Mouse (Mus musculus): ENCODE results near the gene Usp4. TPM values are rescaled to one million over a fixed set of nuclear protein-coding genes. Genes with fewer than 3 reads are reported as not detected.
"Not testable (repeated sequence)": the region's sequence is repeated elsewhere in the genome, so short reads cannot be mapped to it uniquely, and the experiment has no call there.

Usp4 gene
- polyA plus RNA-seq, 1 experiment from 2014 or later = 163 TPM

DNA sequence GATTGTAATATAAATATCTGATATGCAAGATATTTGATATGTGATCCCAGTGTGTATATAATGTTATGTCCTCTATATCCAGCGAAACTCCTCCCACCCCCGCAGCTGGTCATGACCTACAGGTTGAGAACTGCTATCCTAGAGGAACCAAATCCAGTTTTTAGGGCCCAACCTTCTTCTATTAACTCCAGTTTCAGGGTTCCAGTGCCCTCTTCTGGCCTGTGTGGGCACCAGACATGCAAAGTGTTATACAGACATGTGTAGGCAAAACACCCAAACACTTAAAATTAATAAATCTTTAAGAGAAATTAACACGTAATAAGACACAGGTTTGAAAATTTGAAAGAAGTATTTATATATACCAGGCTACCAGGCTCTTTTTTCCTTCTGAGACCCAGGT is 30.1 kb upstream of the Usp4 start:
- Histone ChIP-seq H3K4me2 (ENCODE audit: low read length) (no peak overlapping the region), H3K9me3 (ENCODE audit: control insufficient read depth, low read length) (no peaks in the 10 kb centered on the region), H3K36me3 (ENCODE audit: control insufficient read depth, insufficient read depth) (no peaks in the 10 kb centered on the region), H3K27ac (ENCODE audit: low read length) (no peak overlapping the region), H3K4me3 (replicated peaks; ENCODE audit: low read length) (no peak overlapping the region), H3K4me1 (replicated peaks; ENCODE audit: control insufficient read depth, insufficient read depth, low read length) (no peaks in the 10 kb centered on the region), H3K27me3 (replicated peaks; ENCODE audit: control insufficient read depth, insufficient read depth, low read length) (no peaks in the 10 kb centered on the region), H3K9ac (replicated peaks; ENCODE audit: low read depth, low read length) (no peak overlapping the region)
- 96% methylated on average over 3 of the region's 3 CpGs for WGBS
- ATAC-seq = no peak

DNA sequence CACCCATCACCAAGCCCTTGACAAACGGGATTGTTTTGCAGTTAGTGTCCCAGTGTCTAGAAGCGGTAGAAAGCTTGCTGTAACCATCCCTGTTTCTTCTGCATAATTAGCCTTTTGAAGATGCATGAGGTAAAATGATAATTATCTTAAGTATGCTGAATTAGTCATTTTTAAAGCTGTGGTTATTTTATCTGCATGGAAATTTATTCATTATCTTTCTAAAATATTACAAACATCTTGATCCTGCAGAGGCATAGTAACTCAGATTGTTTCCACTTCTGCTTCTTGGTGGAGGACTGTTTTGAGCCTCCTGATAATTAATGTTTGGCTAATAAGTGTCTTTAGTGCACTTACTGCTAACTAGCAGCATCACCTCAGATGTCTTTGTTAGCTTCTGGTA is 29.2 kb upstream of the Usp4 start:
- Histone ChIP-seq H3K27ac (ENCODE audit: low read length) (no peak overlapping the region), H3K9me3 (ENCODE audit: control insufficient read depth, low read length) (no peaks in the 10 kb centered on the region), H3K27me3 (replicated peaks; ENCODE audit: control insufficient read depth, insufficient read depth, low read length) (no peaks in the 10 kb centered on the region), H3K4me2 (ENCODE audit: low read length) (no peak overlapping the region), H3K9ac (replicated peaks; ENCODE audit: low read depth, low read length) (no peak overlapping the region), H3K36me3 (ENCODE audit: control insufficient read depth, insufficient read depth) (no peaks in the 10 kb centered on the region), H3K4me1 (replicated peaks; ENCODE audit: control insufficient read depth, insufficient read depth, low read length) (no peaks in the 10 kb centered on the region), H3K4me3 (replicated peaks; ENCODE audit: low read length) (no peak overlapping the region)
- no peak for ATAC-seq
- WGBS = 67% methylated on average over 2 of the region's 2 CpGs

DNA sequence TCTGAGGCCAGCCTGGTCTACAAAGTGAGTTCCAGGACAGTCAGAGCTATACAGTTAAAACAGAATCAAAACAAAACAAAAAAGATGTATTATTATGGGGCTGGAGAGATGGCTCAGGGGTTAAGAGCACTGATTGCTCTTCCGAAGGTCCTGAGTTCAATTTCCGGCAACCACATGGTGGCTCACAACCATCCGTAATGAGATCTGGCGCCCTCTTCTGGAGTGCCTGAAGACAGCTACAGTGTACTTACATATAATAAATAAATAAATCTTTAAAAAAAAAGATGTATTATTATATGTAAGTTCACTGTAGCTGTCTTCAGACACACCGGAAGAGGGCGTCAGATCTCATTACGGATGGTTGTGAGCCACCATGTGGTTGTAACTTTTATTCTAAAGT is 25.6 kb upstream of the Usp4 start:
- WGBS = 92% methylated on average over 7 of the region's 7 CpGs
- H3K36me3 ChIP-seq (ENCODE audit: control insufficient read depth, insufficient read depth); ATAC-seq; H3K9ac ChIP-seq (replicated peaks; ENCODE audit: low read depth, low read length); H3K27me3 ChIP-seq (replicated peaks; ENCODE audit: control insufficient read depth, insufficient read depth, low read length); H3K4me3 ChIP-seq (replicated peaks; ENCODE audit: low read length); H3K9me3 ChIP-seq (ENCODE audit: control insufficient read depth, low read length); H3K4me1 ChIP-seq (replicated peaks; ENCODE audit: control insufficient read depth, insufficient read depth, low read length); H3K27ac ChIP-seq (ENCODE audit: low read length); H3K4me2 ChIP-seq (ENCODE audit: low read length): not testable (repeated sequence)

DNA sequence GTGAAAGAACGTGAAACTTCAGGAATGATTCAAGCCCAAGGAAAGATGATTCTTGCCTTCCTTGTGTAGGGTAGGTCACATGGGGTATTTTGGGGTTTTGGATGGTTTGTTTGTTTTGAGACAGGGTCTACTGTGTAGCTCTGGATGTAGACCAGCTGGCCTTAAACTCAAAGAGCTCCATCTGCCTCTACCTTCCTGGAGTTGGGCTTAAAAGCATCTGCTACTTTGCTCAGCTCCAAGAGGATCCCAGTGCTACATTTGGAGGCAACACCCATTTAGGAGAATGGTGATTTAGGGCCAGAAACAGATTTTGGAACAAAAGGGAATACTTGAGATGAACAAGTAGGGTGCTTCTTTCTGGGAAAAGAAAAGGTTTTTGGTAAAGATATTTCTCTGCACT is 22.9 kb upstream of the Usp4 start:
- WGBS = 95% methylated on average over 1 of the region's 1 CpGs
- no peak overlapping the region for H3K9ac ChIP-seq (replicated peaks; ENCODE audit: low read depth, low read length)
- H3K4me2 ChIP-seq (ENCODE audit: low read length) = no peak overlapping the region
- ATAC-seq = no peak
- no peak overlapping the region for H3K27ac ChIP-seq (ENCODE audit: low read length)
- H3K4me1 ChIP-seq (replicated peaks; ENCODE audit: control insufficient read depth, insufficient read depth, low read length) = no peaks in the 10 kb centered on the region
- no peaks in the 10 kb centered on the region for H3K27me3 ChIP-seq (replicated peaks; ENCODE audit: control insufficient read depth, insufficient read depth, low read length)
- no peaks in the 10 kb centered on the region for H3K9me3 ChIP-seq (ENCODE audit: control insufficient read depth, low read length)
- peaks cover 8% of the 10 kb centered on the region for H3K36me3 ChIP-seq (ENCODE audit: control insufficient read depth, insufficient read depth)
- no peak overlapping the region for H3K4me3 ChIP-seq (replicated peaks; ENCODE audit: low read length)

DNA sequence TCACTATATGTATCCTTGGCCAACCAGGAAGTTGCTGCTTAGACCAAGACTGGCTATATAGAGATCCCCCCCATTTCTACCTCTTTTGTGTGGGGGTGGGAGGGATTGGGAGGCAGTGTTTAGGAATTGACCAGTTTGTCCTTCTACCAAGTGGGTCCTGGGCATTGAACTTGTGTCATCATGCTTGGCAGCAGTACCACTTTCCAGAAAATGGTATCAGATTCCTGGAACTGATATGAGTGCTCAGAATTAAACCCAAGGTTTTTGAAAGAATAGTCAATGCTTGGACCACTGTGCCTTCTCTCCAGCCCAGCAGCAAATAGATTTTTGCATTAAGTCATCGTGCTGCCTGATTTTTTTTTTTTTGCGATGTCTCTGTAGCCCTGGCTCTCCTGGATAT is 21.8 kb upstream of the Usp4 start:
- Histone ChIP-seq H3K4me2 (ENCODE audit: low read length) (no peak overlapping the region), H3K9ac (replicated peaks; ENCODE audit: low read depth, low read length) (no peak overlapping the region), H3K4me1 (replicated peaks; ENCODE audit: control insufficient read depth, insufficient read depth, low read length) (no peaks in the 10 kb centered on the region), H3K27ac (ENCODE audit: low read length) (no peak overlapping the region), H3K36me3 (ENCODE audit: control insufficient read depth, insufficient read depth) (peaks cover 9% of the 10 kb centered on the region), H3K4me3 (replicated peaks; ENCODE audit: low read length) (no peak overlapping the region), H3K27me3 (replicated peaks; ENCODE audit: control insufficient read depth, insufficient read depth, low read length) (no peaks in the 10 kb centered on the region), H3K9me3 (ENCODE audit: control insufficient read depth, low read length) (no peaks in the 10 kb centered on the region)
- ATAC-seq = no peak
- 95% methylated on average over 2 of the region's 2 CpGs for WGBS

DNA sequence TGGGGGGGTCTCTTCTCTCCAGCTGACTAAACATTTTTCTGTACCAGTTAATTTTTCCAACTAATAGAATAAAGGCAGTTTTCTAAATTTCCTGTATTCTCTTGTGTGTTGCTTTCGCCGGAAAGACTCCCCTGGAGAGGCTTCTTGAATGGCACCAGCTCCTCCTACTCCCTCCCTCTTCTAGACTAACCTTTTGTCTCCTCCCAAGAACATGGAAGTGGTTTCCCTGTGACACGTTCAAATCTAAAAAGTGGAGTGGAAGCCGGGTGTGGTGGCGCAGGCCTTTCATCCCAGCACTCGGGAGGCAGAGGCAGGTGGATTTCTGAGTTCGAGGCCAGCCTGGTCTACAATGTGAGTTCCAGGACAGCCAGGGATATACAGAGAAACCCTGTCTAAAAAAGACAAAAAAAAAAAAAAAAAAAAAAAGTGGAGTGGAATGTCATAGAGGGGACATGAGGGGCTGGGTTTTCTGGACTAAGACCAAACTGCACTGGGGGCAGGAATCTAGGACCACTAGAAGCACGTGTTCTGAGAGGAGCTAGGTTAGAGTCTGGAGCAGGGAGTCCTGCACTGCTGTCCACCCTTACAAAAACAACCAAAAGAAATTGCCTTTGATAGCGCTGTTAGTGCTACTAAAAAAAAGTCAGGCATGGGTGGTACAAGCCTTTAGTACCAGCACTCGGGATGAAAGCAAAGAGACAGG is 9.7 kb upstream of the Usp4 start:
- H3K27ac ChIP-seq (ENCODE audit: low read length) = peak overlapping the region; percentile 88
- H3K4me3 ChIP-seq (replicated peaks; ENCODE audit: low read length) = no peak overlapping the region
- peak overlapping the region; percentile 73 for H3K4me2 ChIP-seq (ENCODE audit: low read length)
- H3K36me3 ChIP-seq (ENCODE audit: control insufficient read depth, insufficient read depth) = peaks cover 13% of the 10 kb centered on the region
- H3K4me1 ChIP-seq (replicated peaks; ENCODE audit: control insufficient read depth, insufficient read depth, low read length) = peaks cover 16% of the 10 kb centered on the region
- no peaks in the 10 kb centered on the region for H3K9me3 ChIP-seq (ENCODE audit: control insufficient read depth, low read length)
- H3K9ac ChIP-seq (replicated peaks; ENCODE audit: low read depth, low read length) = no peak overlapping the region
- 55% methylated on average over 10 of the region's 10 CpGs for WGBS
- ATAC-seq = no peak
- no peaks in the 10 kb centered on the region for H3K27me3 ChIP-seq (replicated peaks; ENCODE audit: control insufficient read depth, insufficient read depth, low read length)

DNA sequence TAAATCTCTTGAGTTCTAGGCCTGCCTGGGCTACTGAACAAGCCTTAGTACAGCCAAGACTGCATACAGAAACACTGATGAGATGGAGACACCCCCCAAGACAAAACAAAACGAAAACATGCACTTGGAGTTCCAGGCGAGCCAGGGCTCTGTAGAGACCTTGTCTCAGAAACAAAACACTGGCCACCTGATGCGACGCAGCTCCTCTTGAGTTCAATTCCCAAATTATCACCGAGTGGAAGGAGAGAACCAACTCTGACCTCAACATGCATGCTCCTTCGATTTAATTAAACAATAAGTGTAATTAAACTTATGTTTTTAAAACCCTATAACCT is 9.1 kb upstream of the Usp4 start:
- Histone ChIP-seq H3K4me2 (ENCODE audit: low read length) (peak overlapping the region; percentile 73), H3K4me1 (replicated peaks; ENCODE audit: control insufficient read depth, insufficient read depth, low read length) (peaks cover 16% of the 10 kb centered on the region), H3K9me3 (ENCODE audit: control insufficient read depth, low read length) (no peaks in the 10 kb centered on the region), H3K27ac (ENCODE audit: low read length) (peak overlapping the region; percentile 88), H3K4me3 (replicated peaks; ENCODE audit: low read length) (peak overlapping the region; percentile 63), H3K9ac (replicated peaks; ENCODE audit: low read depth, low read length) (peak overlapping the region; percentile 83), H3K27me3 (replicated peaks; ENCODE audit: control insufficient read depth, insufficient read depth, low read length) (no peaks in the 10 kb centered on the region), H3K36me3 (ENCODE audit: control insufficient read depth, insufficient read depth) (peaks cover 13% of the 10 kb centered on the region)
- no peak for ATAC-seq
- WGBS = 32% methylated on average over 6 of the region's 6 CpGs

DNA sequence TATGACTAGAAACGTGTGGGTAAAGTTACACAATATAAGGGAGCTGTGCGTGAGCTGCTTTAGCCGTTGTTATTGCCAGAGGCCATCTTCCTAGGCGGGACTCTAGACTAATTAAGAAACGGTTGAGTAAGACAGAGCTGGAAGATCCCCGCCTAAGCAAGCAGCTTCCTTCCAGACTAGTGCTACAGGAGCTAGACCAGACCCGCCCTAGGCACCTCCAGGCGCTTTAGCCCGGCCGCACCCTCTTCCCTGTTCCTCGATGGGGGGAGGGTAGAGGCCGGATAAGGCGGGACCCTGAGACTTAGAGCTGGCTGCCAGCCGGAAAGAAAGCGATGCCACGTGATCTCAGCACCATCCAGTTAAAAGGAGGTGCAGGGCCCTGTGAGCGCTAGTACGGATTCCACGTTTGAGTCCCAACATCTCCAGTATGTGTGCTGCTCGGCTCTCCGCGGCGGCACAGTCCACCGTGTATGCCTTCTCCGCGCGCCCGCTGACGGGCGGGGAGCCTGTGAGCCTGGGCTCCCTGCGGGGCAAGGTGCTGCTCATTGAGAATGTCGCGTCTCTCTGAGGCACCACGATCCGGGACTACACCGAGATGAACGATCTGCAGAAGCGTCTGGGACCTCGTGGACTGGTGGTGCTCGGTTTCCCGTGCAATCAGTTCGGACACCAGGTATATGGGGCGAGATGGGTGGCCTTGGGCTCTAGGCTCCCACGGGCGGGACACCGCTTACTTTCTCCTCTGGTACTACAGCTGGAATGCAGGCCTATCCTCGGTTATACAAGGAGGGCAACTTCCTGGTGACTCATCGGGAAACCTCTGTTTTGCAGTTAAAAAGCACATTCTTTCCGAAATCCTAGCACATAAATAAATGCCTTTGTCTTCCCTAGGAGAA is 8.5 kb upstream of the Usp4 start, which contains the start of gene Gpx1:
Gene Gpx1, plus strand, starts transcription at position 18 of the 896 bp plus-strand sequence.
- Histone ChIP-seq H3K36me3 (ENCODE audit: control insufficient read depth, insufficient read depth) (peaks cover 11% of the 10 kb centered on the region), H3K9ac (replicated peaks; ENCODE audit: low read depth, low read length) (peak within 1 kb of the TSS; percentile 83), H3K4me3 (replicated peaks; ENCODE audit: low read length) (peak within 1 kb of the TSS; percentile 63), H3K9me3 (ENCODE audit: control insufficient read depth, low read length) (no peaks in the 10 kb centered on the region), H3K27me3 (replicated peaks; ENCODE audit: control insufficient read depth, insufficient read depth, low read length) (no peaks in the 10 kb centered on the region), H3K4me1 (replicated peaks; ENCODE audit: control insufficient read depth, insufficient read depth, low read length) (peaks cover 16% of the 10 kb centered on the region), H3K27ac (ENCODE audit: low read length) (peak within 1 kb of the TSS; percentile 88), H3K4me2 (ENCODE audit: low read length) (peak within 1 kb of the TSS; percentile 73)
- peak; percentile 97 for ATAC-seq
- under 1% methylated on average over 49 of the region's 49 CpGs for WGBS

DNA sequence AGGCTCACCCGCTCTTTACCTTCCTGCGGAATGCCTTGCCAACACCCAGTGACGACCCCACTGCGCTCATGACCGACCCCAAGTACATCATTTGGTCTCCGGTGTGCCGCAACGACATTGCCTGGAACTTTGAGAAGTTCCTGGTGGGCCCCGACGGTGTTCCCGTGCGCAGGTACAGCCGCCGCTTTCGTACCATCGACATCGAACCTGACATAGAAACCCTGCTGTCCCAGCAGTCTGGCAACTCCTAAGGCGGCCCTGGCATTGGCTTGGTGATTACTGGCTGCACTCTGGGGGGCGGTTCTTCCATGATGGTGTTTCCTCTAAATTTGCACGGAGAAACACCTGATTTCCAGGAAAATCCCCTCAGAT is 7.8 kb upstream of the Usp4 start:
- Histone ChIP-seq H3K27ac (ENCODE audit: low read length) (peak overlapping the region; percentile 88; the same call in 1 of the 2 replicates), H3K9me3 (ENCODE audit: control insufficient read depth, low read length) (no peaks in the 10 kb centered on the region), H3K4me2 (ENCODE audit: low read length) (peak overlapping the region; percentile 73), H3K4me3 (replicated peaks; ENCODE audit: low read length) (peak overlapping the region; percentile 63), H3K9ac (replicated peaks; ENCODE audit: low read depth, low read length) (peak overlapping the region; percentile 83), H3K27me3 (replicated peaks; ENCODE audit: control insufficient read depth, insufficient read depth, low read length) (no peaks in the 10 kb centered on the region), H3K36me3 (ENCODE audit: control insufficient read depth, insufficient read depth) (peaks cover 7% of the 10 kb centered on the region; the same call in 1 of the 2 replicates), H3K4me1 (replicated peaks; ENCODE audit: control insufficient read depth, insufficient read depth, low read length) (peaks cover 16% of the 10 kb centered on the region)
- WGBS = 13% methylated on average over 20 of the region's 20 CpGs
- ATAC-seq = no peak

Data from forebrain, embryonic 16.5 days (tissue).